Mouse (Mus musculus): ENCODE measurements around the gene Gnb1l.
A peak's percentile ranks its signal among the peaks of the same experiment; 100 is the strongest.

Gnb1l gene

DNA sequence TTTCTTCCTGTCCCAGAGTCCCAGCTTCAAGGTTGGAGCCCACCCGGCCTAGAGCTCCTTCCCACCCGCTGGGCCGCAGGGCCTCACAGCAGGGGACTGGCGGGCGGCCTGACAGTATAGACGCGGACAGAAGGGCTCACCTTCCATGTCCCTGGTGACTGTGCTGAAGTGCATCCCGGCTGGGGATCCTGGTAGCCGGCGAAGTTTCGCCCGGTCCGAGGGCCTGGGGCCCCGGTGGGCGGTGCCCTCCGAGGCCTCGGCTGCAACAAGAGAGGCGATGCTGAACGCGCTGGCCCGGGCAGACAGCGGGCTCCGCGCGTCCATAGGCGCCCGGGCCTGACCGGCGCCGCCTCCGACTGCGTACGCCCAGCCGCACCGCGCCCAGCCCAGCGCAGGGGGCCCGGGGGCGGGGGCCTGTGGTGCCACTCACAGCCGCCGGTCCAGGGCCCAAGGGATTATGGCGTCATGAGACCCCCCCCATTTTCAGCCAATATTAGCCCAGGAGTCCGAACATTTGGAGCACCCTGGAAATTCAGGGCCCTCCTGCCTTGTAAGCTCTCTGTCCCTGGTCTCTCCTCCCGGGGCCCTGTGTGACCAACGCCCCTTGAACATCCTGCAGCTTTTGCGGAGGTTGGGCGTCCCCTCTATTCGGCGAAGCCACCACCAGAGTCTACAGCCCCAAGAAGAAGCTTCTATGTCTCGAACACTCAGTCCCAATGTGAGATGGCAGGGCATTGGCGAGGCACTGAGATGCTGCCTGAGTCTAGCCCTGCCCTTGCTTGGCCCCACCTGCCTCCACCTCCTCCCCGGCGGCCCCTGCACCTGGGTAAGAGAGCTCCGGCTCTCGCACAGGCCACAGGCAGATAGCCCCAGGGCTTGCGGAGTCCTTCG lies 89.6 kb downstream of the Gnb1l start:
- no peak for DNase-seq

DNA sequence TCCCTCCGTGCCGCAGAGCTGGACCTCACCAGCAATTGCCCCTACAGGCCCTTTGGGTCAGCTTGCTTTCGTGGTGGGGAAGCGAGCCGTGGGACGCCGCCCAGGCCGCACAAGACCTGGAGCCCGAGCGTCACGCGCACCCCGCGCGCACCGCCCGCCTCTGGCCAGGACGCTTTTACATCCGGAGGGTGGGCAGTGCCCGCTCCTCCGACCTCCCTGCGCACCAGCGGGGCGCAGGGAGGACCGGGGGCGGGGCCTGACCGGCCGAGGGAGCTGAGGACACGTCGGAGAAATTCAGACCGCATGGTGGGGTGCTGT lies 90.2 kb downstream of the Gnb1l start:
- no peak for DNase-seq

DNA sequence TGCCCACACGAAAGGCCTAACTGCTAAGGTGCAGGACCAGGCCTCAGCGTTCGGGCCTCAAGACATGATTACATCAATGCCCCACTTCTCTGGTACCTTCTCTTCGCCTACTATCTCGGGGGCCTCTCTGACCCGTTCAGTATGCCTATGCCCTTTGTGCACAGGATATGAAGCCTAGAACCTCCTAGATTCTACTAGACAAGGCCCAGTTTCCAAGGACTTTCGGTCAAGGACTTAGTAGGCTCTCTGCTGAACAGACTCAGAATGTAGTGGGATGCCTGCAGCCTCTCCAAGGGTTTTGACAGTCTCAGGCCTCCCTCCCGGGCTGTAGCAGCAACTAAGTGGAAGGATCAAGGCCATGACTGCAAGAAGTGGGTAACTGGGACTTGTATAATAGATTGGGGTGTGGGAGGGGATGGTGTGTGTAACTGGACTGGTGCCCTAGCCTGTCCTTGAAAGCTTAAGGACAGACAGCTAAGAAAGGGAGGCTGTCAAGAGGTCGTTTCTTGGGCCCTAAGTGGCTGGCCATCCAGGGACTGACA lies 90.6 kb downstream of the Gnb1l start:
- DNase-seq, result no peak

DNA sequence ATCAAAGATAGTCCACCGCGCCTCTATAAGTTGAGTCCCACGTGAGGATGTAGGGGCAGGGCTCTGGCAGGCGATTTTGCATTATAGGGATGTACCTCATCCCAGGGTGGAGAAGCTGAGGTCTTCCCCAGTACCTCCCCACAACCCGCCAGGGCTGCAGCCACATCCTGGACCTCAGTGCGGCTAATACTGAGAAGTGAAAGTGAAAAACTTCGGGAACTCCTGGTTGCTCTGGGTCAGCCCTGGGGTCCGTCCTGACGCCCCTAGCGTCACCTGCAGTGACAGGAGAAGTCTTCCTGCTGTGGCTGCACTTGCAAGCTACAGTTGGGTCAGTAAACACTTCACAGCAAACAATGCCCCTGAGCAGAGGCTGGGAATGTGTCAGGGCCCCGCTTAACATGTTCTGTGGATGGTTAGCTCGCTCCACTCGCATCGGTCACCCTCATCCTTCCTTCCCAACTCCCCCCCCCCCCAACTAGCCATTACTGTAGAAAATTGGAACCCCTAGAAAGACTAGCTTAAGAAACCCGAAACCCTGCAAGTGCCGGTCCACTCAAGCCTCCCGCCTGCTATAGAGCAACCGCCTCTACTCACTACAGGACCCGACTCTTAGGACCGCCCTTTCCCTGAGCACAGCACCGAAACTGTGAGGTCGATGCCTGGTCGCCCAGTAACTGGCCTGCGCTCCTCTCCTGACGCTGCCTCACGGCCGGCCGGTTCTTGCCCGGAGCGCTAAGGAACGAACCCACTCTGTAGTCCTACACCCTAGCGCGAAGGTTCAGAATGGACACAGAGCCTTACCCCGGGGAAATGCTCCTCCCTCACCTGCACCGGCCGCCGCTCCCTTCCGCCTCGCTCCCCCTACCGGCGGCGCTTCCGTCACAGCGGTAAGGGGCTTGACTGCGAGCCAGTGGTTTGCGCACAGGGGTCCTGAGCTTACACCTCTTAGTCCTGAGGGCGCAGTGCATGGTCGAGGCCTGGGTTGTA lies 91.6 kb downstream of the Gnb1l start, which contains the start of gene Tbx1:
TSS of gene Tbx1 (minus strand) at position 868 of the 987 bp plus-strand sequence.
- peak; percentile 48 to 50 for DNase-seq

DNA sequence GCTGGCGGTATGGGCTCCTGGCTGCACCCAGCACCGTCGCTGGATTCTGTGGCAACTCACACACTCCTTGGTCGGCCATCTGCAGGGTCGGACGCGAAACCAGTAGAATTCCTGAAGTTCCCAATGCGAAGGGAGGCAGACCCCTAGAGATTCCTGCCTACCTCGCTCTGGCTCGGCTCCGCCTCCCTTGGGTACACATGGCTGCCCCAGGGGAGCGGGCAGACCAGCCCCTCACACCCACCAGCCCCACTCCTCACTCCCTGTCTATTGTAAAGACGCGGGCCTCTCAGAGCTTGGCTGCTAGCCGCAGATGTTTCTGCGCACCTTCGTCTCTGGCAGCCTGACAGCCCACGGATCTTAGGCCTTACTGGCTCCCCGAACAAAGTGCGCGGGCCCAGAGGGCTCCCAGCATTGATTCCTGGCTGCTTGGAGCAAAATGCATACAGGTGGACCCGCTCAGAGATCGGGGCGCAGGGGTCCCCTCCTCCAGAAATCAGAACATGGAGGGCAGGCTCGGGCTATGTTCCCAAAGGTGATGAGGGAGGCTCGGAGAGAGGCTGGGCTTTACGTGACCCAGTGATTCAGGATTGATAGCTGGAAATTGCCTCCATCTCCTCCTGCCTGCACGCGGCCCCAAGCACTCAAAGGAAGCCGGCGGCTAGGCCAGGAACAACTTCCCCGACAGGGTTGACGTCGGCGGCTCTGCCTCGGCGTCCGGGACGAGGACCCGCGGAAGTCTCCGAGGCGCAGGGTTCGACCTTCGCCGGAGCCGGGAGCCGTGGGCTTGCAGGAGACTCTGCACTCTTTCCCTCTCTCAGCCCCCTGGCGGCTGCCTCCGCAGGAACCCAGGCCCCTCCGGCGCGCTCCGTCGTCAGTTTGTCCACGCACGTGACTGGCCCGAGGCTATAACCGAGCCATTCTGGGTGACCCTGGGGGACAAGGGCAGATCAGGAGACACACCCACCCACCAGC lies 92.8 kb downstream of the Gnb1l start:
- DNase-seq, result no peak

DNA sequence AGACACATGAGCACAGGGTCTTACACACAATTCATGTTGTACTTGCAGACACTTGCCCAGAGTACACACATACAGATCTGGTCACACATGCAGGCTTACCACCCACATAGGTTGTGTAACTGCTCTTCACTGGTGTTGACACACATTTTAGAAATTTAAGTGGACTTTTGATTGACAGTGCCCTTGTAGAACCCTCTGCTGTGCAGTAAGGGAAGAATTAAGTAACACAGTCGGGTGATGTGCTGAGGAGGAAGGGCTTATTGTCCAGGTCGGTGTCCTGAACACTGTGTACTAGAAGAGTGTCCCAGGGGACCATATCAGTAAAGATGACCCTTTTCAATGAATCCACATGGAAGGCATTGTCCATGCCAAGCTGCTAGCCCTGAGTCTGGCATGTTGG lies 95.4 kb downstream of the Gnb1l start:
- no peak for DNase-seq

DNA sequence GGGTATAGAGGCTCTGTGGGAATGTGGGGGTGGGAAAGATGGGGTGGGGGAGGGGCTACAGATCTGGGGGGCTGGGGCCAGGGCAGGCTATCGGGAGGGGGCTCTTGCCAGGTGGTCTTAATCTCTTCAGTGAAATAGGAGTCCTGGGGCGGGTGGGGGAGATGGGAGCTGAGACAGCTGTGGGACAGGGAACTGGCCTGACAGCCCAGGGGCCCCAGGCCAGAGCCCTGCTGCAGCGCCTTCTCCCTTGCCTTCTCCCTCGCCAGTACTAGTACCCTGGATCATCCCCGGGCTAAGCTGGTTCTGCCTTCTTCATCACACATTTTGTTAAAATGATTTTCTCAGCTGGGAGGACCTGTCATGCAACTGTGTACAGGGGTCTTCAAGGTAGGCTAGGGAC lies 97.7 kb downstream of the Gnb1l start:
- no peak for DNase-seq

DNA sequence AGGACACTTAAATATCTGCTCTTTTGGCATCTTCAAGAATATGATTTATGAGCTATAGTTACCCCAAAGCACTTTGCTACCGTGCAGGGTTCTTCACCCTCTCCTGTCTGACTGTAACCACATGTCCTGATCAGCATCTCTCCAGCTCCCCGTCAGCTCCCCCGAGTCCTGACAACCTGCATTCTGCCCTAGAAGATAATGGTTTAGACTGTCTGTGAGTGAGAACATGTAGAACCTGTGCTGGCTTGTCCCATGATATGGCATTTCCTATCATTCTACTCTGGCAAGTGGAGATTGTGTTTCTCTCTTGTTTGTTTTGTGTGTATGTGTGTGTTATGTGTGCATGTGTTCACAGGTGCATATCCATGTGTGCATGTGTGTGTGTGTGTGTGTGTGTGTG lies 99.5 kb downstream of the Gnb1l start:
- no peak for DNase-seq

DNA sequence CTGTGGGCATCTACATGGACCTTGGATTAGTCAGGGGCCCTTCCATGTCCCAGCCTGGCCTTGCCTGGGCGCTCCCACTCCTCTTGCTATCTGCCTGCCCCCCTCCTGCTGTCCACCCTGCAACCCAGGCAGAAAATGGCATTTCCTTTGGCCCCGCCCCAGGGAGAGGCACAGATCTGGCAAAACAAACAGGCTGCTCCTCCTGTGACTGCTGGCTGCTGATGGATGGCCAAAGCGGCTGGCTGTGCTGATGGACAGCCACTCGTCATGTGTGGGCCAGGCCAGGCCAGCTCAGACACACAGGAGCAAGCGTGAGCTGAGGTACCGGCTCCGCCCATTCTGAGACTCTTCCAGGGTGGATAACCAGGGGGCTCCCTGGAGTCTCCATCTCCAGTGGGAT lies 102.9 kb downstream of the Gnb1l start:
- no peak for DNase-seq

DNA sequence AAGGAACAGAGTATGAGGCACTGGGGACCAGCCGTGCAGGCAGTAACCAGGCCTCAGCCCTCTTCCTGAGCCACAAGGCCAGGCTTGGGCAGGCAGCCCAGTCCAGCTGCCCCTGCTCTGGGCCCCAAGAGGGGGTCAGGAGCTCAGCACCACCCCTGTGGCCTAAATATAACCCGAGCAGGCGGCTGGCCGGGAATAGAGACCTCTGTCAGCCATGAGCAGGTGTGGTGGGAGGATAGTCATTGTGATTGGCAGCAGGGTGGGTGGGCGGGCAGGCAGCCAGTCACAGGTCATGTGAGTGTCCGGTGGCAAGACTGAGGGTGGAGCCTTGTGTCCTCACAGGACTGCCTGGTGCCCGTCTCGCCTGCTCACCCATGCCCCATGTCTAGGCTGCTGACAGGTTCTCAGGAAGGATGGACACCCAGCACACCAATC lies 105.8 kb downstream of the Gnb1l start:
- no peak for DNase-seq

DNA sequence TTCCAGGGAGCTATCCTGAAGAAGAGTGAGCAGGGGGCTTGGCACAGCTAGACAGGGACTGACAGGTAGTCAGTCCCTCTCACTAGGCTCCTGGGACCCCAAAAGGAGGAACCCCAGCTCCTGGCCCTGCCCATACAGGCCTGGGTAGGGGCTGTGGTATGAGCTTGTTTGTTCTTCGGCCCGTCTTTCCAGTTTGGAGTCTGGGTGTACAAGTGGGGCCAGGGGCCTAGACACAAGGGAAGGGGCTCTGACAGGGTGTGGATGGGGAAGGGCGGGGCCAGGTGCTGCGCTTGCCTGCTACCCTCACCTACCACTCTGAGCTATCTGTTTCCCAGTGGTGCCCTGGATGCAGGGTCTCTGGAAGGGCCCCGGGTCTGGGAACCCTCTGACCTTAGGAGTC lies 107.2 kb downstream of the Gnb1l start:
- no peak for DNase-seq

DNA sequence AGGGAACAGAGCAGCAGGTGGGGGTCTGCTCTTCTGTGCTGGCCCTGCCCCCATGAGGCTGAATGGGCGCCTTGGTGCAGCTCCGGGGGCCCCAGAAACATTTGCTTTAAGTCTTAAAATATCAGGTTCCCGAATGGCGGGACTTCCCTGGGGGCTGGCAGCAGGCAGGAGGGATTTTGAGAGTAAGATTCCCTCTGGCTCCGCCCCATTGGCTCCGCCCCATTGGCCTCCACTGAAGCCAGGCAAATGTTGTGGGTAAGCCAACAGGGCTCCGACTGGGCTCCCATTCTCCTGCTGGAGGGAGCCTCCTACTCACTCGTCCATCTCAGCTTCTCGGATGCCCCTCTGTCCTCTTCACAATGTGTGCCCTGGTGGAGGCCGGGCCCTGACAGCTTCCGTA lies 109.7 kb downstream of the Gnb1l start:
- DNase-seq, result no peak

DNA sequence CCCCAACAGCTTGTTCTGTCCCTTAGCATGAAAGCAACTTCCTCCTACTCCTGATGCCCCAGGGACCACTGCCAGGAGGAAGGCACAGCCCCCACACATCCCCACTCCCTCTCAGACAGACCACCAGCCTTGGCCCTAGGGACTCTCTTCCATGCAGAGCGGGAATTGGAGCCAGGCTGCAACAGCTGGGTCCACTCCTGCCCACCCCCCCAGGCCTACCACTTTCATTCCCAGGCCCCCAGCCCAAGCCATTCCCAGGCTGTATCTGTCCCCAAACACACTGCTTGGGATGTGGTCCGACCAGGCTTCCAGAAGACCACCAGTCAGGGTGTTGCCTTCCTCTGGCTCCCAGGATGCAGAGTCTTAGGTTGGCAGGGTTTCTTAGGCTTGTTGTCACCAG lies 110.6 kb downstream of the Gnb1l start:
- no peak for DNase-seq

DNA sequence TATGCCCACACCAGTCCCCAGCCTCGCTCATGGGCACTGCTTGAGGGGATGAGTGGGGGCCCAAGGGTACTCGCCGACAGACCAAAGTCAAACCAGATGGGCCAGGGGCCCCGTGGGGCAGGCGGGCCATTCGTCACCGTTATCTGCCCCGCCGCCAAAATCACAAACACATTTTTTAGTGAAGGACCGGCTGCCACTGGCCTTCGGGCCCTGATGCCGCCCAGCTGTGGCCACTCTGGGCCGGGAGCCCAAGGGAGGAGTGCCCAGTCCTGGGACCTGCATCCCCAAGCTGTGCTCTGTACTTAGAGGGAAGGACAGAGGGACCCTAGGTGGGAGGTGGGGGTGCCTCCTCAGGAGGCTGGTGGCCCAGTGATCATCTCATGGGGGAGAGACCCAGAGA lies 113.2 kb downstream of the Gnb1l start:
- DNase-seq, result no peak

DNA sequence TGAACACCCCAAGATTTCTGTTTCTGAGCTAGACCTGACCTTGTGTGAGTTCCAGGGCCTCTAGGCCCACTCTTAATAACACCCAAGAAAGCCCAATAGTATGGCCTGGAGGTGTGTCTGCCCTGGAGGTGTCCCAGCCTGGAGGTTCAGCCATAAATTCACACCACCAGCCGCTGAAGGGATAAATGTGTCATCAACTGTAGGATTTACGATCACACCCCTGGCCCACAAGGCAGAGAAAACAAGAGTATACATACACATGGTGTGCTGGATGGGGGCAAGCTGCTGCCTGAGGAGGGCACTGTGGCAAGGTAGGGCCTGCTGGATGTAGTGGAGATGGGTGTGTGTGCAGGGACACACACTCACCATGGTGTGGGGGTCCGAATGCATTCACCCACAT lies 114.8 kb downstream of the Gnb1l start:
- no peak for DNase-seq

Measured in B cell, adult 2 months (primary cell).